Mouse (Mus musculus): ENCODE data around the gene Angptl8. TPM values are rescaled to one million over a fixed set of nuclear protein-coding genes. Genes with fewer than 3 reads are reported as not detected.

Angptl8 gene
- polyA plus RNA-seq, 1 experiment from 2014 or later = 0.85 TPM

GRCm38 (mm10) chr9:21819181-21819729 lies 16.1 kb upstream of the Angptl8 start:
- Histone ChIP-seq H3K27ac (no peak overlapping the region), H3K4me3 (no peak overlapping the region), H3K4me1 (replicated peaks) (peaks cover 8% of the 10 kb centered on the region), H3K36me3 (peaks cover 43% of the 10 kb centered on the region), H3K9me3 (no peaks in the 10 kb centered on the region), H3K27me3 (ENCODE audit: insufficient read depth, poor library complexity, severe bottlenecking) (no peaks in the 10 kb centered on the region)
- 94% methylated on average over 2 of the region's 2 CpGs for WGBS
- DNase-seq (ENCODE audit: low spot score) = no peak

GRCm38 (mm10) chr9:21820183-21820582 lies 15.1 kb upstream of the Angptl8 start:
- DNase-seq (ENCODE audit: low spot score) = no peak
- H3K27me3 ChIP-seq (ENCODE audit: insufficient read depth, poor library complexity, severe bottlenecking) = no peaks in the 10 kb centered on the region
- WGBS = 89% methylated on average over 12 of the region's 12 CpGs
- peaks cover 11% of the 10 kb centered on the region for H3K4me1 ChIP-seq (replicated peaks)
- no peaks in the 10 kb centered on the region for H3K9me3 ChIP-seq
- no peak overlapping the region for H3K4me3 ChIP-seq
- peaks cover 36% of the 10 kb centered on the region for H3K36me3 ChIP-seq
- no peak overlapping the region for H3K27ac ChIP-seq

GRCm38 (mm10) chr9:21822686-21823085 lies 12.6 kb upstream of the Angptl8 start:
- Histone ChIP-seq H3K4me1 (replicated peaks) (peaks cover 13% of the 10 kb centered on the region), H3K36me3 (peaks cover 18% of the 10 kb centered on the region), H3K27ac (no peak overlapping the region), H3K4me3 (no peak overlapping the region), H3K9me3 (no peaks in the 10 kb centered on the region), H3K27me3 (ENCODE audit: insufficient read depth, poor library complexity, severe bottlenecking) (no peaks in the 10 kb centered on the region)
- no peak for DNase-seq (ENCODE audit: low spot score)
- WGBS = 88% methylated on average over 6 of the region's 6 CpGs

GRCm38 (mm10) chr9:21823957-21824356 lies 11.4 kb upstream of the Angptl8 start:
- DNase-seq (ENCODE audit: low spot score) = no peak
- Histone ChIP-seq H3K27ac (no peak overlapping the region), H3K4me3 (no peak overlapping the region), H3K4me1 (replicated peaks) (peaks cover 13% of the 10 kb centered on the region), H3K27me3 (ENCODE audit: insufficient read depth, poor library complexity, severe bottlenecking) (no peaks in the 10 kb centered on the region), H3K36me3 (peaks cover 13% of the 10 kb centered on the region; the same call in 1 of the 2 replicates), H3K9me3 (no peaks in the 10 kb centered on the region)
- WGBS = 65% methylated on average over 4 of the region's 4 CpGs

DNA sequence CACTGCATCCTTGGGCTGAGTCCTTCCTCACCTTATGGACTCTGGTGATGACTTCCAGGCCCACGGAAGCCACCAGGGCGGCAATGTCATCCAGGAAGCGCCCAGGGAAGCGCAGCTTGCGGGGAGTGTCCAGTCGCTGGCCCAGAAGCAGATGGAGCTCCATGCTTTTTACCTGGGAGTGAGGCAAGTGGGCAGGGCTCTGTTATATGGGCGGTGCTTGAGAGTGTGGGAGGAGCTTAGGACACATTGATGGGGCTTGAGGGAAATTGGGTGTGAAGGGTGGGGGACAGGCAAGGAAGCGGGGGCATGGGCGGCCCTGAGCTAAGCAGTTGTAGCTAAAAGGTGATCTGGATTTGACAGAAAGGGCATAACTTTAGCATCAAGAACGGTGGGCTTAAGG lies 10.9 kb upstream of the Angptl8 start:
- no peak overlapping the region for H3K4me3 ChIP-seq
- H3K27ac ChIP-seq = no peak overlapping the region
- DNase-seq (ENCODE audit: low spot score) = no peak
- peaks cover 13% of the 10 kb centered on the region for H3K4me1 ChIP-seq (replicated peaks)
- no peaks in the 10 kb centered on the region for H3K27me3 ChIP-seq (ENCODE audit: insufficient read depth, poor library complexity, severe bottlenecking)
- WGBS = 63% methylated on average over 10 of the region's 10 CpGs
- H3K9me3 ChIP-seq = no peaks in the 10 kb centered on the region
- H3K36me3 ChIP-seq = peaks cover 16% of the 10 kb centered on the region

- H3K4me3 ChIP-seq = no peak overlapping the region
- no peak for DNase-seq (ENCODE audit: low spot score)
- H3K27me3 ChIP-seq (ENCODE audit: insufficient read depth, poor library complexity, severe bottlenecking) = no peaks in the 10 kb centered on the region
- H3K4me1 ChIP-seq (replicated peaks) = peaks cover 8% of the 10 kb centered on the region
- H3K36me3 ChIP-seq = peaks cover 51% of the 10 kb centered on the region
- H3K9me3 ChIP-seq = no peaks in the 10 kb centered on the region
- H3K27ac ChIP-seq = 0 out of 2 replicates have a peak overlapping the region, but pooled peaks have one; percentile 35
- 93% methylated on average over 14 of the region's 14 CpGs for WGBS
Measured at GRCm38 (mm10) chr9:21829834-21830460, 5.4 kb upstream of the Angptl8 start.

GRCm38 (mm10) chr9:21830461-21830850 lies 4.9 kb upstream of the Angptl8 start:
- 87% methylated on average over 5 of the region's 5 CpGs for WGBS

DNA sequence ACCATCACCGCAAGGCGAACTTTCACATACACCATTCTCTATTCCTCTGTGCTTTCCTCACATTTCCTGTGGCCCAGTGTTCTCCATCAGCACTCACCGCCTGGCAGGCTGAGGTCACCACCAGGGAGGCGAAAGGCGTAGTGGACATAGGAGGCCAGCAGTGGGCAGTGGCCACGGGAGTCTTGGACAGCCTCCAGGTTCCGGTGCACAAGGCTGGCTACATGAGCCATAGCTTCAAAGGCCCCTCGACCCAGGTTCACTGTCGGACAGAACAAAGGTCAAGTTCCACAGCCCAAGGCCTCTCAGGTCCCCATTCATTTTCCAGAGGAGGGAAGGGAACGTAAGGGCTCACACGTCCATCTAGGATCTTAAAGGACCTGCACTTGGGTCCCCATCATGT lies 4.4 kb upstream of the Angptl8 start:
- H3K9me3 ChIP-seq = no peaks in the 10 kb centered on the region
- 86% methylated on average over 11 of the region's 11 CpGs for WGBS
- no peak for DNase-seq (ENCODE audit: low spot score)
- no peak overlapping the region for H3K4me3 ChIP-seq
- H3K4me1 ChIP-seq (replicated peaks) = no peaks in the 10 kb centered on the region
- H3K27me3 ChIP-seq (ENCODE audit: insufficient read depth, poor library complexity, severe bottlenecking) = no peaks in the 10 kb centered on the region
- no peak overlapping the region for H3K27ac ChIP-seq
- peaks cover 61% of the 10 kb centered on the region for H3K36me3 ChIP-seq

More at GRCm38 (mm10) chr9:21830461-21830850, 4.9 kb upstream of the Angptl8 start:
- no peak for DNase-seq (ENCODE audit: low spot score)
- Histone ChIP-seq H3K9me3 (no peaks in the 10 kb centered on the region), H3K4me1 (replicated peaks) (peaks cover 3% of the 10 kb centered on the region), H3K27ac (no peak overlapping the region), H3K27me3 (ENCODE audit: insufficient read depth, poor library complexity, severe bottlenecking) (no peaks in the 10 kb centered on the region), H3K4me3 (no peak overlapping the region), H3K36me3 (peaks cover 56% of the 10 kb centered on the region)

DNA sequence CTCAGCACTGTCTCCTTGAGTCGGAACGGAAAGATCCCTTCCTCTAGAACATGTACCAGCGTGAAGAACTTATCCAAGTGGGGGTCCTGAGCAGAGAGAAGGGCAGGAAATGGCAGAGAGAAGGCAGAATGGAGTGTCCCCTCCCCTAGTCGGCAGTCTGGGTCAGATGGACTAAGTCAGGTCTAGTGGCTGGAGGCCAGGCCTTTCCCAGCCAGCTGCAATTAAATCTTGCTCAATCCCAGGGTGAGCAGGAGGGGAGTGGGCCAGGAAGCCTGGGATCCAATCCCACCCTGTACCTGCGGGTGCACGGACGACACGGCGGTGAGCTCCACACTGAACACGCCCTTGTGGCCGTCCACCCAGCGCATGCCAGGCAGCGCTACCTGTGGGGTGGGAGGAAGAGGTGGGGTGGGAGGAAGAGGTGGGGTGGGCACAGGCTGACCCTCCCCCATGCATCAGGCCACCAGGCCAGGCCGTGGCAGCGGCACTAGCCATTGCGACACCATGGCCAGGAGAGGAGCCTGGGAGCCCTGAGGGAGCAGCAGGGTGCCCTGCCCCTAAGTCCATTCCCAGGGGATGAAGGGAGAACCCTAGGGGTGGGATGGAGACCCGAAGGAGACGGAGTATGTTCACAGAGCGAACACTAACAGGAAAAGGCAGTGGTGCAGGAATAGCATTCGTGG lies 3.6 kb upstream of the Angptl8 start:
- Histone ChIP-seq H3K36me3 (peaks cover 66% of the 10 kb centered on the region), H3K27me3 (ENCODE audit: insufficient read depth, poor library complexity, severe bottlenecking) (no peaks in the 10 kb centered on the region), H3K9me3 (no peaks in the 10 kb centered on the region), H3K27ac (no peak overlapping the region), H3K4me1 (replicated peaks) (no peaks in the 10 kb centered on the region), H3K4me3 (no peak overlapping the region)
- 91% methylated on average over 20 of the region's 20 CpGs for WGBS
- no peak for DNase-seq (ENCODE audit: low spot score)

GRCm38 (mm10) chr9:21837690-21838089 lies 2.4 kb downstream of the Angptl8 start:
- Histone ChIP-seq H3K27me3 (ENCODE audit: insufficient read depth, poor library complexity, severe bottlenecking) (no peaks in the 10 kb centered on the region), H3K27ac (no peak overlapping the region), H3K9me3 (no peaks in the 10 kb centered on the region), H3K4me1 (replicated peaks) (peaks cover 6% of the 10 kb centered on the region; the same call in 1 of the 2 replicates), H3K4me3 (no peak overlapping the region), H3K36me3 (peaks cover 74% of the 10 kb centered on the region)
- WGBS = 92% methylated on average over 2 of the region's 2 CpGs
- no peak for DNase-seq (ENCODE audit: low spot score)

DNA sequence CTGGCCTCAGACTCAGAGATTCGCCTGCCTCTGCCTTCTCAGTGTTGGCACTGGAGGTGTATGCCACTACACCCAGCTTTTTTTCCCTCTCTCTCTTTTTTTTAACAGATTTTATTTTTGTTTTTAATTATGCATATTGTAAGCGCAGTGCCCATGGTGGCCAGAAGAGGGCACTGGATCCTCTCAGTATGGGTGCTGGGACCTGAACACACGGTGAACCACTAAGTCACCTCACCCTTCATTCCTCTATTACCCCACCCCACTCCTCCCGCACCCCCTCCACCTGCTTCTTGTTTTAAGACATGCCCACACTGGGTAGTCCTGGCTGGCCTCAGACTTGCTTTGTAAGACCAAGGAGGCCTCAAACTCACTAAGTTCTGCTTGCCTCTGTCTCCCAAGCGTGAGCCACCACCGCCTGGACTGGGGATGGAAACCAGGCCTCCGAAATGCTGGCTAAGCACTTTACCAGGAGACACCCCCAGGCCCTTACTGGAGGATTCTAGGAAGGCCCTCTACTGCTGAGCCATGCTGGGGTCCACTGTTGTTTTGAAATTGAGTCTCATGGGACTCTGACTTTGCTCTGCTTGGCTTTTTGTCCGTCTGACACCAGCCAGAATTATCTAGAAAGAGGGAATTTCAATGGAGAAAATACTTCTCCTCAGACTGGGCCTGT lies 4.9 kb downstream of the Angptl8 start:
- H3K27ac ChIP-seq = no peak overlapping the region
- peak; percentile 55 for DNase-seq (ENCODE audit: low spot score)
- H3K4me1 ChIP-seq (replicated peaks) = peaks cover 12% of the 10 kb centered on the region; the same call in 1 of the 2 replicates
- 54% methylated on average over 8 of the region's 8 CpGs for WGBS
- H3K36me3 ChIP-seq = peaks cover 79% of the 10 kb centered on the region
- no peaks in the 10 kb centered on the region for H3K27me3 ChIP-seq (ENCODE audit: insufficient read depth, poor library complexity, severe bottlenecking)
- no peaks in the 10 kb centered on the region for H3K9me3 ChIP-seq
- H3K4me3 ChIP-seq = no peak overlapping the region

DNA sequence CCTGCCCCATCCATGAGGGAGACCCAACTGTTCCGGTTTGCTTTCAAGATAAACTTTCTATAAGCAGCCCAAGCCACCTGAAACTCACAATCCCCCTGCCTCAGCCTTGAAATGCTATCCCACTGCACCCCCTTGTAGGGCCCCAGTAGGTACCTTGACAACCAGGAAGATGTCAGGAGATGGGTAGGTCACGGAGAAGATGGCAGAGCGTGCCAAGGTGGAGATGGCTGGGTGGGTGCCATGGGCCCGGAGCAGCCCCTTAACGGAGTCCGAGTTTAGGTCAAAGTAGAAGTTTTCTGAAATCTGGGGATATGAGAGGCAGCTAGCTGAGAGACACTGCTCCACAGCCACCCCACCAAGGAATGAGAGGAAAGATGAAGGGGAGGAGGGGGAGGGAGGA lies 6.0 kb downstream of the Angptl8 start:
- Histone ChIP-seq H3K27me3 (ENCODE audit: insufficient read depth, poor library complexity, severe bottlenecking) (no peaks in the 10 kb centered on the region), H3K4me1 (replicated peaks) (peaks cover 16% of the 10 kb centered on the region; the same call in 1 of the 2 replicates), H3K27ac (no peak overlapping the region), H3K4me3 (no peak overlapping the region), H3K9me3 (no peaks in the 10 kb centered on the region), H3K36me3 (peaks cover 78% of the 10 kb centered on the region)
- no peak for DNase-seq (ENCODE audit: low spot score)
- 96% methylated on average over 6 of the region's 6 CpGs for WGBS

DNA sequence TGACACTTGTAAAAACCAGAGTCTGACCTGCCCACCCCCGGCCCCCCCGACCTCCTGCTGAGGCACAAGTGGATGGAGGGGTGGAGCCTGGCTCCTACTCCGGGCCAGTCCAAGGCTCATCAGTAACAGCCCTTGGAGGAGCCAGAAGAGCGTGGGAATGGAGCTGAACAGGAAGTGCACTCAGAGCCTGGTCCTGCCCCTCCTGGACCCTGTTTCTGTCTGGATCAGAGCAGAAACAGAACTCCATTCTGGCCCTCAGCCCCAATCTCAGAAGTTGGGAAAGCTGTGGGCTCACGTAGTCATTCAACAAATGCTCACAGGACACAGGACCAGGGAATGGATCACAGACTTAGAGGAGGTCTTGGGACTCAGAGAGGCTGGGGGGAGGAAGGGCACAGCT lies 7.1 kb downstream of the Angptl8 start:
- Histone ChIP-seq H3K36me3 (peaks cover 76% of the 10 kb centered on the region), H3K9me3 (no peaks in the 10 kb centered on the region), H3K4me3 (no peak overlapping the region), H3K4me1 (replicated peaks) (peaks cover 26% of the 10 kb centered on the region), H3K27me3 (ENCODE audit: insufficient read depth, poor library complexity, severe bottlenecking) (no peaks in the 10 kb centered on the region), H3K27ac (no peak overlapping the region)
- WGBS = 52% methylated on average over 5 of the region's 5 CpGs
- DNase-seq (ENCODE audit: low spot score) = no peak
